Mouse (Mus musculus): Measurements from ENCODE around the gene Hey2.

- TF ChIP-seq POLR2A (IDR thresholded peaks at IDR 0.05; ENCODE audit: control insufficient read depth, extremely low read depth, insufficient read depth, low read length, poor library complexity): no peak
- TF ChIP-seq CTCF (IDR thresholded peaks at IDR 0.05; ENCODE audit: borderline replicate concordance, control insufficient read depth, extremely low read depth, insufficient read depth, low read length, poor library complexity): no peak
Measured at GRCm38 (mm10) chr10:30881109-30881508, 38.5 kb upstream of the Hey2 start.
